Mouse (Mus musculus) thymus, adult 2 months (tissue): ENCODE measurements at regions not wholly inside any gene's neighbourhood (a gene's known extent, or its start where the extent isn't known, plus 50 kb on each side); places are given as distances from the start of the nearest gene placed in this dataset.

Source experiments
- CTCF ChIP-seq: fragments of 200-500 bp; IDR thresholded peaks from 2 replicates; pipeline ENCODE4 v1.5.1; 2012; ENCODE audit warnings: mild to moderate bottlenecking, control low read depth, low read length, moderate library complexity, borderline replicate concordance; ENCODE audit not compliant: control insufficient read depth, poor library complexity, insufficient read depth; ENCODE audit errors: extremely low read depth
- POLR2A ChIP-seq: fragments of 200-500 bp; IDR thresholded peaks from 2 replicates; pipeline ENCODE4 v1.6.1; 2012; ENCODE audit warnings: mild to moderate bottlenecking, low read length, control low read depth, moderate library complexity; ENCODE audit not compliant: control insufficient read depth, poor library complexity, insufficient read depth; ENCODE audit errors: extremely low read depth

DNA sequence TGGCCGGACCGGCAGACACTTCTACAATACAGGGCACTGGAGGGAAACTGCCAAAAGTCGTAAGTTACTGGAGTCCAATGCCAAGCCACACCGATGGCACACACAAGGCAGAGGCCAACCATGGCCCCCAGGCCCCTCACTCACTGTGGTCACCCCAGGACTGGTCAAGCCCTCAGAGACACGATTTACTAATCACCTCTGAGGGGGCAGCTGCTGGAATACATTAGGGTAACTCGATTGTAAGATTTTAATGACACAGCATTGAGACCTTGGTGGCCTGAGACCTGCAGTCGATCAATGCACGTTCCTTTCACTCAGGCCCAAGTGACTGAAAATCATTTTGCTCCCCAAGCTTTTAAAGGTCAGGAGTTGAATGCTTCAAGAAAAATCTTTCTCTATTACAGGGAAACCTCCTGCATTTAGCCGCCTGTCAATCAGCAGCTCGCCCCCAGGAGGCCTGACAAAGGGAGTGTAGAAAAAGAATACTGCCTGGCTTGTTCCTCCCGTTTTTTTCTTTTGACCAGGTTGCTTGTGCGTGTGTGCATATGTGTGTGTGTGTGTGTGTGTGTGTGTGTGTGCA, 156.2 kb downstream of the Tle3 start:
- no peak for TF ChIP-seq CTCF
- TF ChIP-seq POLR2A: no peak
